Mouse (Mus musculus) CD8-positive naive resting alpha-beta T cell, adult 2 months (primary cell): ENCODE measurements around the gene 4931428F04Rik.

Experiments used
- DNase-seq, 2 experiments: peaks; one replicate each; pipeline ENCODE4 v3.0.0; 2022; ENCODE audit warnings: low read depth in 2 of 2, low spot score in 2 of 2

Gene 4931428F04Rik

DNA sequence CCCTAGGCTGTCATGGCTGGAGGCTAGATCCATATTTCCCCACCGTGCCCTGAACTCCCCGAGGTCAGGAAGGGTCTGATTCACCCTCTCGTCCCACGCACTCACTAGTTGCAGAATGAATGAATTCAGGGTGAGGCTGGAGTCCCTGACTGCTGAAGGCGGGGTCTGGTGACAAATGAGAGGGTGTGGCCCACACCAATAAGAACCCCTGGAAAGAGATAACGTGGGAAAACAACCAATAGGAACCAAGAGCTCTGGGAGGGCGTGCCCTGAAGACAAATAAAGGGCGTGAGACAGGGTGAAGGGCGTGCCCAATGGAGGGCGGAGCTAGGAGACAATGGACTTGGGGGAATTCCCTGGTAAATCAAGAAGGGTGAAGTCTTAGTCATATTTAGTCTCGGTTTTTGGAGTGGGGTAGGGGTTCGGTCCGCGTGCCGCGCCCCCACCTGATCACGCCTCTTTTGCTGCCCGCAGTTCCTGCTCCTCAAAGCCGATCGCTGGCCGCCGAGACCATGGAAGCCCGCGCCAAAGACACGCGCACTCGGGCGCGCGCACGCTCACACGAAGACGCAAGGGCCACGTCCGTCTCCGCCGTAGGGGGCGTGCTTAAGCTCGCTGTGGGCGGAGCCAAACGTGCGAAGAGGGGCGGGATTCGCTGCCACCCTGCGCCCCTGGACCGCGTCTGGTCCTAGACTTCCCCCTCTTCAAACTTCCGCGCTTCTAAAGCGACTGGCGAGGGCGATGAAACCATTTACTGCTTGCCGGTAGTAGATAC lies 519 bp downstream of the 4931428F04Rik start:
- peak; percentile 87 to 92 for DNase-seq

DNA sequence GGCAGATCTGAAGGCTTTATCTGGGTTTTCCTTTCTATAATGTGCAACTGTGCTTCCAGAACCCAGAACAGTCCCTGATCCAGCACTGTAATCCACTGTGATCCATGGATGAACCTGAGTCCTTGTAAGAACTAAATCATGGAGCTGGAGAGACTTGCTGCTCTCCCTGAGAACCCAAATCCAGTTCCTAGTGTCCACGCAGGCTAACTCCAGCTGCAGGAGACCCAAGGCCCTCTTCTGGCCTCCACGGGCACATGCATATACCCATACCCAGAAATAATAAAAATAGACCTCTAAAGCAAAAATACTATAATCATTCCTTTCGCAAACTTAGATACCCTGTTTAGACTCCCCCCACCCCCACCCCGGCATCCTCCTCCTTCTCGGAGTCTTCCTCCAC lies 1.4 kb downstream of the 4931428F04Rik start:
- no peak for DNase-seq

DNA sequence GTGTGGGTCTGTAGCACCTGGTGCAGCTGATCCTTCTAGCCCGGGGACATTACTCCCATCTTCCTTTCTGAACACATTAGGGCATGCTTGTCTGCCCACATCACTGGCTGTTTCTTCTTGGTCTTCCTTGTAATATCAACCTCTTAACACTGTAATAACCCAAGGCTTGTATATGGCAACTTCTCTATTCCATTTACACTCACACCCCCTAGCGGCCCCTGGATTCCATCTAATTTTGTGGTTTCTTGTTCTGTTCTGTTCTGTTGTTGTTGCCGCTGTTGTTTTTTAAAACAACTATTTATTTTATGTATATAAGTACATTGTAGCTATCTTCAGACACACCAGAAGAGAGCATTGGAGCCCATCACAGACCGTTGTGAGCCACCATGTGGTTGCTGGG lies 2.8 kb downstream of the 4931428F04Rik start:
- no peak for DNase-seq

DNA sequence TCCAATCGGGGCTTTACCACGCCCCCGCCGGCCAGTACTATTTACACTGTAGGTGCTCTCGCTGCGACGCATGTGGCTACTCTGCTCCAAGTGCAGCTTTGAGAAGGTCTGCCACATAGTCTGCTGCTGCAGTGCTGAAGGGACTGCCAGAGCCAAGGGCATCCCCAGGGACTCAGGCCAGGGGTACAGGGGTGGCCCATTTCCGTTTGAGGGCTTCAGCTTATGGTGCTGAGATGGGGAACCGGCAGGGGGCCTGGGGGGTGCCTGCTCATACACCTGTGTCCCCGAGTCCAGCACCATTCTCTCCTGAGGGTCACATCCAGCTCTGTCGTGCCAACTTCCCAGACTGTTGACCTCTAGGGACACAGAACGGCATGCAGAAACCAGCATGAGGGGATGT lies 4.2 kb downstream of the 4931428F04Rik start:
- DNase-seq = no peak

DNA sequence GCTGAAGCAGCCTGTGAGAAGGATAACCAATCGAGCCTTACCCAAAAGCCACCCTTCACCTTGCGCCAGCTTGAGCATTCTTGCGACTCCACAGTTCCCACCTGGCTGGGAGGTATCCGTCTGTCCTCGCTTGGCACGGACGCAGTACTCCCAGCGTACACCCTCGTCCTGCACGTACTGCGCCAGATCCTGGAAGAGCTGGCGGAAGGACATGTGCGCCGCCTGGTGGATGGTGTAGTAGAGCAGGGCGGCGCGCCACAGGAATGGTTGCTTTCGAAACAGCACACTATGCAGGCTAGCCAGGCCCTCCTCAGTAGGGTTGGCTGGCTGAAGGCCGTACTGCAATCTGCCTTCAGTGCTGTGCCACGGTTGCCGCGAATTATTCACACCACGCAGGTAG lies 6.6 kb downstream of the 4931428F04Rik start:
- no peak for DNase-seq

DNA sequence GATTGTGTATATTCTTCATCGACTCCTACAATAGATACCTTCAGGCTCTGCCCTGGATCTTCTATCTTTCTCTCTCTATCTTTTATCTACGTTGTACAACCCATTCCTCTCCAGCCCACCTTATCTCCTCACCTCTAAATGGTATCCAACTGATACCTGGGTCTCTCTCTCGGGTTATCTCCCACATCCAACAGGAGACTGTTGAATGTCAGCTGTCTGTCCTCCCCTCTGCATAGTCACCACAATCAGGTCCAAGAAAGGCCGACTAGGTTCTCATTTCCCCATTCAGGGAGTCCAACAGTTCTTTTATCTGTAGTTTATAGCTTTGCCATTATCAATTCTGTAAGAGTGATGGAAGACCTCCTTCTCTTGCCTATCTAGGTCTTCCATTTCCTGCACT lies 7.4 kb downstream of the 4931428F04Rik start:
- DNase-seq = no peak

DNA sequence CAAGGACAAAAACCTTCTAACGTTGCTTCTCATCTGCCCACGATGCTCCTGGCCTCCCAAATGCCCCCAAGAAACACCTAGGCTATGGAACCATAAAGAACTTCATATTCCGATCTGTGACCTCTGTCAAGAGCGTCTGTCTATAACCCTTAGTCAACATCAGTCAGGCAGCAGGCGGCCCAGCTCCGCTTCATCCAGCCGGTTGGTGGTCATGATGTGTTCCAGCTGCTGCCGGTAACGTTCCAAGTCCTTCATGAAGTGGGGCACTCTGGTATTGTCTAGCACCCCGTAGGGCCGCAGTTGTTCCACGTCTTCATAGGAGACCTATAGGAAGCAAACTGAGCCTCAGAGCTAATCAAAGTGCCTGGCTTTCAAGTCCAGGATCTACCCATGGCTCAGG lies 7.8 kb downstream of the 4931428F04Rik start:
- DNase-seq = no peak

DNA sequence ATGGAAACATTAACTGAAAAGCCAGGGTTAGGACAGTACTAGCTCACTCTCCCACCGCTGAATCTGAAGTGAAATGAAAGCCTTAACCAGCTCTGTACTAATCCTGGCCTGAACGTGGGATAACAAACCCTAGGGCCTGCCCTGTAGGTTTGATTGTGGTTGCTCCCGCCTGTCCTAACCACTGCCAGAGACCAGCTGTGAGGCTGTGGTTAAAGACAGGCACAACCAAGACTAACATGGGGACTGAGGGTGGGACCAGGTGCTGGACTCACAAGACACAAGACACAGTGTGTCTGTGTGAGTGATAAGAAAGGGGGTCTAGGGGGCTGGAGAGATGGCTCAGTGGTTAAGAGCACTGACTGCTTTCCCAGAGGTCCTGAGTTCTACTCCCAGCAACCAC lies 9.1 kb downstream of the 4931428F04Rik start:
- DNase-seq = no peak

DNA sequence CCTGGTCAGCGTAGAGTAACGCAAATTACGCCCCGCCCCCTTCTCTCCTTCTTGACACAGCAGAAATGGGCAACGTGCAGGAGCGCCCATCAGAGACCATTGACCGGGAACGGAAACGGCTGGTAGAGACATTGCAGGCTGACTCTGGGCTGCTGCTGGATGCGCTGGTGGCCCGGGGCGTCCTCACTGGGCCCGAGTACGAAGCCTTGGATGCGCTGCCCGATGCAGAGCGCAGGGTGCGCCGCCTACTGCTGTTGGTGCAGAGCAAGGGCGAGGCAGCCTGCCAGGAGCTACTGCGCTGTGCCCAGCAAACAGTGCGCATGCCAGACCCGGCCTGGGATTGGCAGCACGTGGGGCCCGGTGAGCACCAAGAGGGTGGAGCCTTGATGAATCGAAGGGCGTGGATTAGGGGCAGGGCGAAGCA lies 10.7 kb downstream of the 4931428F04Rik start:
- DNase-seq = no peak

DNA sequence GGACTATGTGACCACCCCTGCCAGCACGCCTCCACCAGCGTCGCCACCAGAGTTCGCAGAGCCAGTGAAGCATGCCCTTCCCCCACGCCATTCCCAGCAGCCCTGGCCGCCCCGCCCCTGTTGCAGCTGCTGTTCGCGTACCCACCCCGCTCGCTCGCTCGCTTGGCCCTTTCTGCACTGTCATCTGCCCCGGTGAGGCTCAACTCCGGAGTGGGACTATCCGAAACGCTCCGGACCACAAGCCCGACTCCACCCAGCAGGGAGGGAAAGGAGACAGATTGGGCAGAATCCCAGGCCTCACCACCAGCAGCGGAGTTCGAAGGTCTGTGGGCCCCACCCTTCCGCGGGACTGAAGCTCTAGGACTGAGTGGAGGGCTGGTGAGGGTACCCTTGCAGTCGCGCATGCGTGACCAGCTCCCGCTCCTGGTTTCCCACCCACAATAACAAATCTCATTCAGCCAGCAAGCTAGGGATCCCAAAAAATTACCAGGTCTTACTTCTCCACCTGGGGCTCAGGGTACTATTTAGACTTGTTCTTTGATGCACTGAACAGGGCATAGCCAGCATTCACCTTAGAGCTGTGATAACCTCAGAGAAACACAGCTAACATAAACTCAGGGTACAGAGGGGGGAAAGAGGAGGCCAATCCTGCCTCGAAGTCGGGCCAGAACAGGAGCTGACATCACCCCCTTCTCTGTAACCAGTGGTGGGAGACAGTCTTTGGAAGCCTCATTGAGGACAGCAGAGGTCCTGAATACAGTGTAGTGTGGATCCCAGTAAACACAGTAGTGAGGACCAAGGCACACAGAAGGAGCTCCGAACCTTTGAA lies 13.2 kb downstream of the 4931428F04Rik start:
- no peak for DNase-seq

DNA sequence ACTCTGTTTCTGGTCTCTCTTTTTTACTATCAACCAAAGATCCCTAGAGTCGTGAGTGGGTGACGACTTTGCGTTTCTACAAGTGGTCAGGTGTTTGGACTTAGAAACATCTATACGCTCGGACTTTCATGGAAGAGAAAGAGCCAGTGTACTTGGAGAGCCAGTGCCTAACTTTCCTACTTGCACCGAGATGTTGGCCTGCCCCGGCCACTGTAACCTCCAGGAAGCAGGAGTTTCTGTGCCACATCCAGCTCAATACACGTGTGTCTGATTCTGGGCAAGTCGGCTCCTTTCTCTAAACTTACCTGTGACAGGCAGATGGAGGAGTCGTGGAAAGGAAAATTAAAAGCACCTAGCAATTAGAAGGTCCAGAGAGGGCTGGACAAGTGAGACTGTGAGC lies 13.8 kb downstream of the 4931428F04Rik start, which contains the start of gene Nol3:
Gene Nol3, plus strand, starts transcription at position 301 of the 400 bp plus-strand sequence.
- DNase-seq = no peak

DNA sequence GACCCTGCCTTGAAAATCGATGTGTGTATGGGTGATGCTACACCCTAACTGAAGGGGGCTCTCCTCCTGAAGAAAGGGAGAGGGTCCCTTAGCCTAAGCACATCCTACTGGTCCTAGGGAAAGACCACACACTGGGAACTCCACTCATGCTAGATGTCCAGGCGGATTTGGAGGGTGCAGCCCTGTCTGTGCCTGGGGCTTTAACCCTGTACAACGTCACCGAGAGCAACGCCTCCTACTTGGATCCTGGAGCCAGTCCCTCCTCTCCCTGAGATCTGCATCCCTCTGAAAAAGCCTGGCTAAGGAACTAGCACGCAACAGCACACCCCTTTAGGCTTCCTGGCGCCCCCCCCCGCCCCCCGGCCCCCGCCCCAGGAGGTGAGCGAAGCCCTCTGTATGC lies 14.3 kb downstream of the 4931428F04Rik start:
- no peak for DNase-seq

DNA sequence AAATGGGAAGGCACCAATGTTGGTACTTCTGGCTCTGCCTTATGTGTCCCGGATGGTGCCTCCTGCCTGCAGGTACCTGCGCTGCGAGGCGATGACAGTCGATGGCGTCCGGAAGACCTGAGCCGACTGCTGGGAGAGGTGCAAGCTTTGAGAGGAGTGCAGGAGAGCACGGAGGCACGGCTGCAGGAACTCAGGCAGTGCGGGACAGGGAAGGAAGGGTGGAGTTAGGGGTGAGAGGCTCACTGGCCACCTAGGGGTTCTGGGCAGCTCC lies 18.8 kb downstream of the 4931428F04Rik start:
- no peak for DNase-seq

DNA sequence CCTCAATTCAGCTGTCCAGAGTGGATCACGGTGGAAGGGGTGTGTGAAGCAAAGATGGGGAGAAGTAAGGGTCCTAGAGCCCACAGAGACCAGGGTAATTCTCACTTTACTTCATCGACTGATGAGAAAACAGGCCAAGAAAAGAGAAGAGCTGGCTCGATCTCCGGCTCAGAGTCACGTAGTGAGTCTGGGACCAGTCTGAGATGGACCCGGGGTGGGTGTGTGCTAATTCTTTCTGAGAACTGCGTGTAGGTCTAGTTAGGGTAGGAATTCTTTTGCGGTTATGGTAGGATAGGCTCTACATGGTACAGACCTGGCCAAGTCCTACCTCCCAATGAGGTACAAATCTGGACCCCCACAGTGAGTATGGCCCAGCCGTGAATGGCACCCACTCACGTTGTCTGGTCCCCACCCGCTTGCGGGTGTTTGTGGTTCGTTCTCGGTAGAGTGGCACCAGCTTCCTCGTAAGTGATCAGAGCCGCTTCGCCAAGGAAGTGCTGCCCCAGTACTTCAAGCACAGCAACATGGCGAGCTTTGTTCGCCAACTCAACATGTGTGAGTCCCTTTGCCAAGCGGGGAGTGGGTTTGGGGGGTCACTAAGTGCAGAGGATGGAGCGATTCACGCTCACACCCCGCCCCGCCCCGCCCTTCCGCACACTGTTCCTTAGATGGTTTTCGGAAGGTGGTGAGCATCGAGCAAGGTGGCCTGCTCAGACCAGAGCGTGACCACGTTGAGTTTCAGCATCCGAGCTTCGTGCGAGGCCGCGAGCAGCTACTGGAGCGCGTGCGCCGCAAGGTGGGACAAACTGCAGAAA lies 19.4 kb downstream of the 4931428F04Rik start:
- no peak for DNase-seq

DNA sequence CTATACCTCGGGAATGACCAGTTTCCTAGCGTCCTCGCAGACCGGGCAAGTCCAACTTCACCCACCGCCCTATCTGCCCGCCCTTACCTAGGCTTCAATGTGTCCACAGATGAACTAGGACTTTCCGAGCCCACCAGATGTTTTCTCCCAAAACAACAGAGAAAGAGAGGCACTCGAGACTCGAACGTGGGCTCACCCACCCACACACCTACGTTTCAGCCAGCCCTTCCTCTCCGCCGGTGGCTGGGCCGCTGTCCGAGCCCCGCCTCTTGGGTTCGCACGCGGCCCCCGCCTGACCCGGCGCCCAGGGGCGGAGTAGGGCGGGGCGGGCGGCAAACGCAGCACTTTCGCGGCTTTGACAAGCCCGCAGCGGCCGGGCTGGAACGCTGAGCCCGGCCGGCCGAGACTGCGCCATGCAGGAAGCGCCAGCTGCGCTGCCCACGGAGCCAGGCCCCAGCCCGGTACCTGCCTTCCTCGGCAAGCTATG lies 20.2 kb downstream of the 4931428F04Rik start, which contains the start of gene Hsf4:
Gene Hsf4, plus strand, starts transcription at position 341 of the 487 bp plus-strand sequence.
- no peak for DNase-seq

DNA sequence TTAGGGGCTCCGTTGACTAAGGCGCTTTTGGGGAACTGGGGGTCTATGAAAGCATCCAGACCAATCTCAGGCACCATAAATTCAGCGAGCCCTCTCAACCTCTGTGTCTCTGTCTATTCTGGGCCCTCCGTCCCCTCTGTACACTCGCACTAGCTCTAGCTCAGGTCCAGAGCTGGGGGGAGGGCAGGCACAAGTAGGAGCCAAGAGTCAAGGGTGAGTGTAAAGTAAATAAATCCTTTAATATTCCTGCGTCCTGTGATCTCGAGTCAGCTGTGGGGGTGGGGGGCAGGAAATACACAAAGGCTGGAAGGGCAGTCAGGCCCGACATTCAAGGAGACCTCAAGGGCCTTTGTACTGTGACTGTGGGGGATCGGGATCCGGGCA lies 20.6 kb downstream of the 4931428F04Rik start:
- DNase-seq = no peak

DNA sequence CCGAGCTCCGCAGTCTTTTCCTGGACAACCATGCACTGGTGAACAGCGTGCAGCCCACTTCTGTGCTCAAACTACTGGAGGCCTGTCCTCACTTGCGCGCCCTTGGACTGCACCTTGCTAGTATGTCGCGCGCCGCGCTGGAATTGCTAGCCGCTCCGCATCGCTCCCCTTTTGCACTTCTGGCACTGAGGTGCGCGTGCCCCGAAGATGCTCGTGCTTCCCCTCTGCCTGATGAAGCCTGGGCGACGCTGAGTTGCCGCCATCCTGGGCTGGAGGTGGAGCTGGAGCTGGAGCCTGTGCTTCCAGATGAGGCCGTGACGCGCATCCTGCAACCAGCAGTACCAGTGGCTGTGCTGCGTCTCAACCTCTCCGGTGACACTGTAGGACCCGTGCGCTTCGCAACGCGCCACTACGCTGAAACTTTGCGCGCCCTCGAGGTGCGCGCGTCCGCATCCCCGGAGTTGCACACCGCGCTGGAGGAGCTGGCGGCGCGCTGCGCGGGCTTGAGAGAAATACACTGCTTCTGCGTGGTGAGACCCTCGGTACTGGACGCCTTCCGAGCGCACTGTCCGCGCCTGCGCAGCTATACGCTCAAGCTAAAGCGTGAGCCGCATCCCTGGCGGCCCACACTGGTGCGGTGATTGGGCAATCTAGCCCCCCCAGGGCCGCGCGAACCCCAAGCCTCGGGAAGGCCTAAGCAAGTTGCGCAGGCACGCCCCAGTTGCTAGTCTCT lies 21.2 kb downstream of the 4931428F04Rik start:
- no peak for DNase-seq

DNA sequence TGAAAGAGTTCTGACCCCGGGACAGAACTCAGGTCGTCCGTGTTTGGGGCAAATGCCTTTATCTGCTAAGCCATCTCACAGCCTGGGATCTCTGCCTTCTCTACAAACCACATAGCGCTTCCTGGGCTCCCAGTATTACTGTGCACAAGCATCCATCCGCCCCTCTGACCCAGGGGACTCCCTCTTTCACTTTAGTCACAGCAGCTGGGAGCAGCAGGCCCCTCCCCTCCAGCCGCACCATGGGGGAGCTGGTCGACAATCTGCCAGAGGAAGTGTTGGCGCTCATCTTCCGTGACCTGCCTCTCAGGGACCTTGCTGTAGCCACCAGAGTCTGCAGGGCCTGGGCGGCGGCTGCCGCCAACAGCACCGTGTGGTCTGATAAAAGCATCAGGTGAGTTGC lies 22.9 kb downstream of the 4931428F04Rik start:
- no peak for DNase-seq

DNA sequence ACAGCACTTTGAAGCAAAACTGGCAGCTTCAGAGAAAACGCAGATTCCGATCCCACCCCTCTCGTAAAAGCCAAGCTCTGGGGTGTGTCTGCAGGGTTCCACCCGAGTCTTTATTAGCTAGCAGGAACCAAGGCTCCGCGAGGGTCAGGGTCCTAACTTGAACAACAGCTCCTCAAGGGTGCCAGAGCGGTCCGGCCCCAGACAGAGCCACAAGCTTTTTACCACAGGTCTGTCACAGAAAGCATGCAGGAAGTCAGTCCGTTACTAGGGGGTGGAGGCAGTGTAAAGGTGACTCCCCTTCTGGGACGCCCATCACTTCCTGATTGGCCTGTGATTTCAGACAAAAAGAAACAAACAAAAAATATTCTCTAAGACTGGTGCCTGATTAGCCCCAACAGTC lies 24.5 kb downstream of the 4931428F04Rik start:
- DNase-seq = peak in 1 of 2 experiments; percentile 47

DNA sequence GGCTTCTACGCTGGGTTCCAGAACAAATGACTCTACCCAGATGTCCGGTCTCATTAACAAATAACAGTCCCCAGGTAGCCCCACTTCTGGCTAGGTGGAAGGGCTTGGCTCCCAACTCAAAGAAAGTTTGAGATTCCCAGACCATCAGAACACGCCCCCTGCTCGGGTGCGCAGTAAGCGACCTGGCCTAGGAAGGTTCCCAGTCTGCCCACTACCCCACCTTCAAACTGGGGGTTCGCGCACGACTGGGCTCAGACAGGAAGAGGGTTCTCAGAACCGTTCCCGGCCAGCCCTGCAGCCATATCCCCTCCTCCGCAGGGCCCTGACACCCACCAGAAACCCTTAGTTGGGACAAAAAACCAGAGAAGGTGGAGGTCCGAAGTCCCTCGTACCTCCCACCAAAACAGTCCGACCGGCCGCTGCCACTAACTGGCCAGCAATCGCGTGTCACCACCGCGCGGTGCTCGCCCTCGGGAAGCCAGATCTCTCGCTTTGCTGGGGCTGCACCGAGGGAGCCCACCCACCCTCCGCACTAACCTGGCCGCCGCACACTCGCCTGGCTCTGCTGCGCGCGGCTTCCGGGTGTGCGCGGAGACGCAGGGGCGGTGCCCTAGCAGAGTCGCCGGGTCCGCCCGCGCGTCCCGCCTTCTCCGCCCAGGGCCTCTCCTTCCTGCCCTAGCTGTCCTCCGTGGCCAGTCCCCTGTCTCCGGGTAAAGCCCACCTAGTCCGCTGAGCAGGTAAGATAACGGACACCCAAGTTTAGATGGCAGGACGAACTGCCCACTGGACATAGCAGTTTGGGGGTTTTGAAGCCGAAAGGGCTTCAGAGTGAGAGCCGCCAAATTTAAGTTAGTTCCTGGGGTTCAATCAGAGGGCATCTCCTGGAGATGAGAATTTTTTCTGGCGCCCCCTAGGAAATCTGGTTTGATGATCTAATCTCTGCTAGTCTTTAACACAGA lies 25.4 kb downstream of the 4931428F04Rik start, which contains the start of the genes Tradd and Fbxl8:
Gene Tradd, minus strand, starts transcription at position 586 of the 959 bp plus-strand sequence.
Gene Fbxl8, plus strand, starts transcription at position 625 of the 959 bp plus-strand sequence.
- DNase-seq = peak; percentile 49 to 58
